In the genomic region with DNA sequence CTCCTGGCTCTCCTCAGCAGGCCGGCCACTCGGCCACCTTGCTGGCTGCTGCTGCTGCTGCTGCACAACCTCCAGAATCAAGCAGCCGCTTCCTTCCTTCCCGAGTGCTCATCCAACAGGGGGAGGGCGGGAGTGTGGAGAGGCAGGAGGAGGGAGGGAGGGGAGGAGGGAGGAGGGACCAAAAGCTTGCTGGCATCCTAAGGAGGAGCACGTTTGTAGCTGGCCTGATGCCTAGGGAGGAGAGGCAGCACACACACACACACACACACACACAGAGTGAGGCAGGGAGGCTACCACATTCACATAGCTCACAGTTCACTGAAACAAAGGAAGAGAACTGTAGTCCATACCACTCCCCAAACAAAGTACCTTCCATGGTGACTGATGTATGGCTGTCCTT, we compare ENCODE assay signal across 8 mouse cellular contexts.
DNase-seq lines count a peak whose midpoint lies in the region; ATAC-seq and TF ChIP-seq lines count a peak whose summit lies in the region.

No protein-coding gene starts in this region.

- H3K4me3 ChIP-seq in kidney, adult 2 months (ENCODE audit: insufficient read depth, low read depth, low read length) = no peak overlapping the region
- peak overlapping the region; percentile 30 for H3K4me3 ChIP-seq in neural tube, embryonic 14.5 days (ENCODE audit: low read depth, low read length)

- intact Hi-C loops in left cerebral cortex, postnatal 25 days (cut with DNase I) = no loop called here

- peak overlapping the region; percentile 64 for H3K4me2 ChIP-seq in neural tube, embryonic 14.5 days (ENCODE audit: low read depth, low read length)

- peak; percentile 68 for ATAC-seq in neural tube, embryonic 14.5 days (ENCODE audit: low read depth)
- no peak for ATAC-seq in megakaryocyte, adult 5-6 weeks (ENCODE audit: poor library complexity, severe bottlenecking)

- WGBS in kidney, adult 2 months = 47% methylated on average over 5 of the region's 6 CpGs
- WGBS in neural tube, embryonic 14.5 days = 2% methylated on average over 6 of the region's 6 CpGs

- no peak for TF ChIP-seq POLR2A in kidney, adult 2 months (IDR thresholded peaks at IDR 0.05; ENCODE audit: low read depth, low read length)

- H3K27me3 ChIP-seq in kidney, adult 2 months (replicated peaks; ENCODE audit: control insufficient read depth, insufficient read depth, low read length) = no peaks in the 10 kb centered on the region
- H3K27me3 ChIP-seq in neural tube, embryonic 14.5 days (ENCODE audit: control insufficient read depth, insufficient read depth, low read length) = no peaks in the 10 kb centered on the region

- peak; percentile 51 for DNase-seq in kidney, adult 2 months
- no peak for DNase-seq in kidney, adult 9 months
- DNase-seq in brain, embryonic 18.5 days (ENCODE audit: low read depth, low spot score) = peak; percentile 86
- DNase-seq in heart, postnatal 4 days = peak; percentile 66
- DNase-seq in left cerebral cortex, postnatal 25 days (ENCODE audit: low spot score in 2 of 2) = peak; percentile 68 to 82
- no peak for DNase-seq in thymus, postnatal 10 days (ENCODE audit: low spot score in 2 of 2)

- H3K27ac ChIP-seq in kidney, adult 2 months (ENCODE audit: insufficient read depth, low read depth, low read length) = no peak overlapping the region
- peak overlapping the region; percentile 91 for H3K27ac ChIP-seq in neural tube, embryonic 14.5 days (ENCODE audit: low read depth, low read length)

- no peaks in the 10 kb centered on the region for H3K9me3 ChIP-seq in neural tube, embryonic 14.5 days (ENCODE audit: control insufficient read depth, low read length)

- H3K4me1 ChIP-seq in kidney, adult 2 months (ENCODE audit: control insufficient read depth, insufficient read depth, low read length) = 0 out of 2 replicates have a peak, but pooled peaks cover 4% of the 10 kb centered on the region
- peaks cover 61% of the 10 kb centered on the region for H3K4me1 ChIP-seq in neural tube, embryonic 14.5 days (ENCODE audit: control insufficient read depth, insufficient read depth, low read length)

- peak overlapping the region; percentile 58 for H3K9ac ChIP-seq in neural tube, embryonic 14.5 days (replicated peaks; ENCODE audit: low read depth, low read length)

- no peak for TF ChIP-seq CTCF in kidney, adult 2 months (conservative IDR thresholded peaks at IDR 0.05; ENCODE audit: insufficient read depth, insufficient read length, low read depth, low read length)

- no peaks in the 10 kb centered on the region for H3K36me3 ChIP-seq in kidney, adult 2 months (ENCODE audit: control insufficient read depth, insufficient read depth, low read length)
- H3K36me3 ChIP-seq in neural tube, embryonic 14.5 days (ENCODE audit: control insufficient read depth, insufficient read depth, low read length) = peaks cover 4% of the 10 kb centered on the region; the same call in 1 of the 2 replicates

Comparison
In these comparisons a context has a peak if more than half of its experiments do, and no peak if none do; other contexts are left out.
1. DNase-seq: peak in kidney, adult 2 months (single experiment), brain, embryonic 18.5 days (single experiment), heart, postnatal 4 days (single experiment) and left cerebral cortex, postnatal 25 days (2 of 2); none in kidney, adult 9 months (single experiment) and thymus, postnatal 10 days (0 of 2).